Mouse (Mus musculus): ENCODE results near the gene Myo18b. TPM values are rescaled to one million over a fixed set of nuclear protein-coding genes. Genes with fewer than 3 reads are reported as not detected.

Myo18b gene
- polyA plus RNA-seq, 1 experiment from 2014 or later, result 0.39 TPM

GRCm38 (mm10) chr5:112696683-112697082 is 199.5 kb downstream of the Myo18b start:
- no peaks in the 10 kb centered on the region for H3K27me3 ChIP-seq (ENCODE audit: insufficient read depth, low read length)
- ATAC-seq (ENCODE audit: low FRiP score, low TSS enrichment), result no peak
- H3K4me2 ChIP-seq (replicated peaks; ENCODE audit: low read depth, low read length), result no peak overlapping the region
- H3K4me3 ChIP-seq (ENCODE audit: low read length), result no peak overlapping the region
- no peak overlapping the region for H3K9ac ChIP-seq (replicated peaks; ENCODE audit: low read length)
- no peaks in the 10 kb centered on the region for H3K36me3 ChIP-seq (ENCODE audit: insufficient read depth, low read length)
- 85% methylated on average over 4 of the region's 4 CpGs for WGBS
- no peaks in the 10 kb centered on the region for H3K4me1 ChIP-seq (ENCODE audit: insufficient read depth, low read length)
- H3K9me3 ChIP-seq (ENCODE audit: low read length), result no peaks in the 10 kb centered on the region
- no peak overlapping the region for H3K27ac ChIP-seq (ENCODE audit: low read length)

- Histone ChIP-seq H3K9ac (replicated peaks; ENCODE audit: low read length) (no peak overlapping the region), H3K27ac (ENCODE audit: low read length) (no peak overlapping the region), H3K4me3 (ENCODE audit: low read length) (no peak overlapping the region), H3K27me3 (ENCODE audit: insufficient read depth, low read length) (no peaks in the 10 kb centered on the region), H3K4me1 (ENCODE audit: insufficient read depth, low read length) (no peaks in the 10 kb centered on the region), H3K36me3 (ENCODE audit: insufficient read depth, low read length) (no peaks in the 10 kb centered on the region), H3K4me2 (replicated peaks; ENCODE audit: low read depth, low read length) (no peak overlapping the region), H3K9me3 (ENCODE audit: low read length) (no peaks in the 10 kb centered on the region)
- ATAC-seq (ENCODE audit: low FRiP score, low TSS enrichment), result no peak
- WGBS, result 44% methylated on average over 7 of the region's 7 CpGs
Measured at GRCm38 (mm10) chr5:112695254-112695711, 200.9 kb downstream of the Myo18b start.

- ATAC-seq (ENCODE audit: low FRiP score, low TSS enrichment), result no peak
- no peaks in the 10 kb centered on the region for H3K36me3 ChIP-seq (ENCODE audit: insufficient read depth, low read length)
- H3K4me1 ChIP-seq (ENCODE audit: insufficient read depth, low read length), result no peaks in the 10 kb centered on the region
- no peaks in the 10 kb centered on the region for H3K9me3 ChIP-seq (ENCODE audit: low read length)
- H3K9ac ChIP-seq (replicated peaks; ENCODE audit: low read length), result no peak overlapping the region
- no peak overlapping the region for H3K27ac ChIP-seq (ENCODE audit: low read length)
- WGBS, result 84% methylated on average over 18 of the region's 18 CpGs
- H3K27me3 ChIP-seq (ENCODE audit: insufficient read depth, low read length), result no peaks in the 10 kb centered on the region
- H3K4me3 ChIP-seq (ENCODE audit: low read length), result no peak overlapping the region
- no peak overlapping the region for H3K4me2 ChIP-seq (replicated peaks; ENCODE audit: low read depth, low read length)
Measured at GRCm38 (mm10) chr5:112693286-112693849, 202.8 kb downstream of the Myo18b start.

- no peak overlapping the region for H3K27ac ChIP-seq (ENCODE audit: low read length)
- no peaks in the 10 kb centered on the region for H3K36me3 ChIP-seq (ENCODE audit: insufficient read depth, low read length)
- 73% methylated on average over 4 of the region's 4 CpGs for WGBS
- H3K9ac ChIP-seq (replicated peaks; ENCODE audit: low read length), result no peak overlapping the region
- no peaks in the 10 kb centered on the region for H3K9me3 ChIP-seq (ENCODE audit: low read length)
- no peak overlapping the region for H3K4me2 ChIP-seq (replicated peaks; ENCODE audit: low read depth, low read length)
- no peak overlapping the region for H3K4me3 ChIP-seq (ENCODE audit: low read length)
- H3K27me3 ChIP-seq (ENCODE audit: insufficient read depth, low read length), result no peaks in the 10 kb centered on the region
- H3K4me1 ChIP-seq (ENCODE audit: insufficient read depth, low read length), result no peaks in the 10 kb centered on the region
- no peak for ATAC-seq (ENCODE audit: low FRiP score, low TSS enrichment)
Measured at GRCm38 (mm10) chr5:112687100-112687818, 208.9 kb downstream of the Myo18b start.

GRCm38 (mm10) chr5:112686309-112687099 is 209.7 kb downstream of the Myo18b start:
- Histone ChIP-seq H3K36me3 (ENCODE audit: insufficient read depth, low read length) (no peaks in the 10 kb centered on the region), H3K4me3 (ENCODE audit: low read length) (no peak overlapping the region)
- WGBS, result 74% methylated on average over 14 of the region's 14 CpGs

DNA sequence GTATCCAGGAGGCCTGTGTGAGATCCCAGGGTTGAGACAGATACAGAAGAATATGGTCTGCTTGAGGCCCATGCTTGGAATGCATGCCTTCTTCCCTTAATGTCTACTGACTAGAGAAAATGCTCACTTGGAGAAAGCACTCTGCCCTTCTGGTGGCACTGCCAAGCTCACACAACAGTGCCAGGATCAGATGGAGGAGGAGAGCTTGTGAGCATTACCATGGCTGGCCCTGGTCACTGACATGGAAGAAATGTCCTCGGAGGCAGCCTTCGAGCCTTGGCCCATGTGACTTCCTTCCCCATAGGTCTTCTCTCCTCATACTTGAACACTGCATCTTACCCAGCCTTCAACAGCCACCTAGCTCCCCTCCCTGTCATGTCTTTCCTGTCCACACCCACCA is 216.9 kb downstream of the Myo18b start:
- H3K9ac ChIP-seq (replicated peaks; ENCODE audit: low read length), result no peak overlapping the region
- H3K4me1 ChIP-seq (ENCODE audit: insufficient read depth, low read length), result no peaks in the 10 kb centered on the region
- H3K4me2 ChIP-seq (replicated peaks; ENCODE audit: low read depth, low read length), result no peak overlapping the region
- H3K4me3 ChIP-seq (ENCODE audit: low read length), result no peak overlapping the region
- no peaks in the 10 kb centered on the region for H3K9me3 ChIP-seq (ENCODE audit: low read length)
- H3K27me3 ChIP-seq (ENCODE audit: insufficient read depth, low read length), result no peaks in the 10 kb centered on the region
- WGBS, result 78% methylated on average over 2 of the region's 2 CpGs
- no peaks in the 10 kb centered on the region for H3K36me3 ChIP-seq (ENCODE audit: insufficient read depth, low read length)
- H3K27ac ChIP-seq (ENCODE audit: low read length), result no peak overlapping the region
- ATAC-seq (ENCODE audit: low FRiP score, low TSS enrichment), result no peak

More at GRCm38 (mm10) chr5:112686309-112687099, 209.7 kb downstream of the Myo18b start:
- H3K27ac ChIP-seq (ENCODE audit: low read length), result no peak overlapping the region
- no peak overlapping the region for H3K4me2 ChIP-seq (replicated peaks; ENCODE audit: low read depth, low read length)
- ATAC-seq (ENCODE audit: low FRiP score, low TSS enrichment), result no peak
- H3K9me3 ChIP-seq (ENCODE audit: low read length), result no peaks in the 10 kb centered on the region
- H3K27me3 ChIP-seq (ENCODE audit: insufficient read depth, low read length), result no peaks in the 10 kb centered on the region
- H3K9ac ChIP-seq (replicated peaks; ENCODE audit: low read length), result no peak overlapping the region
- no peaks in the 10 kb centered on the region for H3K4me1 ChIP-seq (ENCODE audit: insufficient read depth, low read length)

- ATAC-seq (ENCODE audit: low FRiP score, low TSS enrichment), result no peak
- no peaks in the 10 kb centered on the region for H3K27me3 ChIP-seq (ENCODE audit: insufficient read depth, low read length)
- no peak overlapping the region for H3K27ac ChIP-seq (ENCODE audit: low read length)
- no peak overlapping the region for H3K4me2 ChIP-seq (replicated peaks; ENCODE audit: low read depth, low read length)
- H3K9ac ChIP-seq (replicated peaks; ENCODE audit: low read length), result no peak overlapping the region
- no peaks in the 10 kb centered on the region for H3K36me3 ChIP-seq (ENCODE audit: insufficient read depth, low read length)
- H3K4me1 ChIP-seq (ENCODE audit: insufficient read depth, low read length), result no peaks in the 10 kb centered on the region
- H3K4me3 ChIP-seq (ENCODE audit: low read length), result no peak overlapping the region
- no peaks in the 10 kb centered on the region for H3K9me3 ChIP-seq (ENCODE audit: low read length)
- WGBS, result 56% methylated on average over 4 of the region's 4 CpGs
Measured at GRCm38 (mm10) chr5:112678153-112678552, 218.0 kb downstream of the Myo18b start.

DNA sequence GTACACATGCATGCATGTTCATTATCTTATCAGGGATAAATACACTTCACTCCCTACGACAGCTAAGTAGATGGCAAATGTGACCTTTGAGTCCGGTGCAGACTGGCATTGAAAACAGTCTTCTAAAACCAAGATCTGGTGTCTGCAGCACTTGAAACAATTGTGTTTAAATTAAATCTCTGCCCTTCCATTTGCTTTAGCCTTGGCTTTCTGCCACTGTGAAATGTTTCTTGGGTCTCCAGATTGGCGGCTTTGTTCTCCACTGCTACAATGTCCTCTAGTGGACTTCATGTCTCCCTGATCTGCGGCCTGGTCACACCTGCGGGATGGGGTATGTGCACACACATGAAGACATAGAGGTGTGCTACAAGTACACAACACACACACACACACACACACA is 221.4 kb downstream of the Myo18b start:
- no peak overlapping the region for H3K27ac ChIP-seq (ENCODE audit: low read length)
- no peaks in the 10 kb centered on the region for H3K9me3 ChIP-seq (ENCODE audit: low read length)
- H3K36me3 ChIP-seq (ENCODE audit: insufficient read depth, low read length), result no peaks in the 10 kb centered on the region
- 76% methylated on average over 5 of the region's 5 CpGs for WGBS
- no peak overlapping the region for H3K4me2 ChIP-seq (replicated peaks; ENCODE audit: low read depth, low read length)
- H3K9ac ChIP-seq (replicated peaks; ENCODE audit: low read length), result no peak overlapping the region
- H3K27me3 ChIP-seq (ENCODE audit: insufficient read depth, low read length), result no peaks in the 10 kb centered on the region
- no peaks in the 10 kb centered on the region for H3K4me1 ChIP-seq (ENCODE audit: insufficient read depth, low read length)
- no peak for ATAC-seq (ENCODE audit: low FRiP score, low TSS enrichment)
- H3K4me3 ChIP-seq (ENCODE audit: low read length), result no peak overlapping the region

DNA sequence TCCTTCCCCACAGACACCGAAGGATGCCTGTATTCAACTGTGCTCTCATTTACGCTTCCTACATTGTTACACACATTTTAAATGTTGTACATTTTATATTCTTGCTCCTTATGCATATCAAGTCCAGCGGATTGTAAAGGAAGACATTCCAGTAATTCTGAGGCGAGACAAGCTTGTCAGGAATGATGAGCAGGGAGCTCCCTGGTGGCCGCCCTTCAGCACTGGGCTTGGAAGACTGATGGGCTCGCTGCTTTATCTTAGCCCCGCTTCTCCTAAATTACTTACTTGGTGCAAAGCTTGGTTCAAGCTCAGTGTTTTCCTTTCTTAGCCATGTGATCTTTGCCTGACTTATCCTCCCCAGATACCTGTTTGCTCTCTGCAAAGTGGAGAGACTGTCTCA is 223.7 kb downstream of the Myo18b start:
- WGBS, result 56% methylated on average over 7 of the region's 7 CpGs
- Histone ChIP-seq H3K9me3 (ENCODE audit: low read length) (no peaks in the 10 kb centered on the region), H3K4me1 (ENCODE audit: insufficient read depth, low read length) (no peaks in the 10 kb centered on the region), H3K27ac (ENCODE audit: low read length) (no peak overlapping the region), H3K4me2 (replicated peaks; ENCODE audit: low read depth, low read length) (no peak overlapping the region), H3K27me3 (ENCODE audit: insufficient read depth, low read length) (no peaks in the 10 kb centered on the region), H3K4me3 (ENCODE audit: low read length) (no peak overlapping the region), H3K36me3 (ENCODE audit: insufficient read depth, low read length) (no peaks in the 10 kb centered on the region), H3K9ac (replicated peaks; ENCODE audit: low read length) (no peak overlapping the region)
- ATAC-seq (ENCODE audit: low FRiP score, low TSS enrichment), result no peak

DNA sequence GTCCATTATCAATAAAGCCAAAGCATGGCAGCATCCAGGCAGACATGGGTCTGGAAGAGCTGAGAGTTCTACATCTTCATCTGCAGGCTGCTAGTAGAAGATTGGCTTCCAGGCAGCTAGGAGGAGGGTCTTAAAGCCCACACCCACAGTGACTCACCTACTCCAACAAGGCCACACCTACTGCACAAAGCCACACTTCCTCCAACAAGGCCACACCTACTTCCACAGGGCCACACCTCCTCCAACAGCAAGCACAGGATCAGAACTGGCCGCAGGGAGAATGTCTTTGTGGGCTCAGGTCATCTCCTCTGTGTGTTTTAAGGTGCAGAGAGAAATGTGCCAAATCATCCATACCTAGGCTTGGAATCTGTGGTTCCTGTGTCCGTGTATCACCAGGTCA is 224.2 kb downstream of the Myo18b start:
- 46% methylated on average over 2 of the region's 2 CpGs for WGBS
- Histone ChIP-seq H3K4me1 (ENCODE audit: insufficient read depth, low read length) (no peaks in the 10 kb centered on the region), H3K9ac (replicated peaks; ENCODE audit: low read length) (no peak overlapping the region), H3K9me3 (ENCODE audit: low read length) (no peaks in the 10 kb centered on the region), H3K4me2 (replicated peaks; ENCODE audit: low read depth, low read length) (no peak overlapping the region), H3K27me3 (ENCODE audit: insufficient read depth, low read length) (no peaks in the 10 kb centered on the region), H3K36me3 (ENCODE audit: insufficient read depth, low read length) (no peaks in the 10 kb centered on the region), H3K4me3 (ENCODE audit: low read length) (no peak overlapping the region), H3K27ac (ENCODE audit: low read length) (no peak overlapping the region)
- no peak for ATAC-seq (ENCODE audit: low FRiP score, low TSS enrichment)
